In the genomic region with DNA sequence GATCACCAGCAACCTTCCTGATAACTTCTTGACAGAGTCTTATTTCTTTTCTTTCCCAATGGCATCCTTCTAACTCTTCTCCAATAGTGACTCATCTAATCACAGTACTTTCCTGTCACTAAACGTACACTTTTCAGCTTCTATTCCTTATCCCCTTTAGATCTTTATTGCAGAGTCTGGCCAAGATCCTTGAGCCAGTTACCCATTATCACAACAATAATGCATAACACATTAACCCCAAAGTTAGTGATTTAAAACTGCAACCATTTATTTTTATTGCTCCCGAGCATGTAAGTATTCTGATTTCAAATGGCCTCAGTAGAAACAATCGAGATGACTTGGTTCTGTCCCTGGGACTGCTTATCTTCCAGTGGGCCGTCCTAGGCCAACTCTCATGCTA, we compare ENCODE assay signal across 29 mouse cellular contexts.
DNase-seq lines count a peak whose midpoint lies in the region; ATAC-seq and TF ChIP-seq lines count a peak whose summit lies in the region.
"Had no signal": no experiment of that assay in that cellular context is flagged by ENCODE, and none has a peak within 500 bp of the region (broad histone marks: within the 10 kb centered on the region; RNA-seq: fewer than 3 reads in every experiment).

No protein-coding gene starts in this region.

- WGBS in intestine, embryonic 15.5 days: 47% methylated on average over 4 of the region's 4 CpGs
- 33% methylated on average over 4 of the region's 4 CpGs for WGBS in intestine, postnatal 0 days
- 43% methylated on average over 4 of the region's 4 CpGs for WGBS in kidney, embryonic 16.5 days
- 89% methylated on average over 4 of the region's 4 CpGs for WGBS in hindbrain, embryonic 11.5 days

- no peak for TF ChIP-seq CTCF in intestine, postnatal 0 days (IDR thresholded peaks at IDR 0.05; ENCODE audit: low read depth)

- ATAC-seq in intestine, embryonic 15.5 days: peak; percentile 56
- ATAC-seq in intestine, postnatal 0 days: no peak
- no peak for ATAC-seq in kidney, embryonic 16.5 days (ENCODE audit: low FRiP score, low TSS enrichment)
- ATAC-seq in hindbrain, embryonic 11.5 days (ENCODE audit: low FRiP score): no peak
- ATAC-seq: activated CD4-positive, CD25-positive, alpha-beta regulatory T cell, adult 4 months; CD4-positive, CD25-positive, alpha-beta regulatory T cell, adult 4 months; forebrain, embryonic 14.5 days had no signal

- H3K4me3 ChIP-seq in intestine, embryonic 15.5 days (replicated peaks): no peak overlapping the region
- H3K4me3 ChIP-seq in intestine, postnatal 0 days (ENCODE audit: low read depth, low read length): no peak overlapping the region
- H3K4me3 ChIP-seq in kidney, embryonic 16.5 days (ENCODE audit: low read length): no peak overlapping the region
- no peak overlapping the region for H3K4me3 ChIP-seq in hindbrain, embryonic 11.5 days (ENCODE audit: low read depth, low read length)
- H3K4me3 ChIP-seq: embryonic facial prominence, embryonic 13.5 days; embryonic facial prominence, embryonic 15.5 days; erythroblast, embryonic 14.5 days; forebrain, embryonic 10.5 days; forebrain, embryonic 12.5 days had no signal

- no peaks in the 10 kb centered on the region; the same call in 1 of the 2 replicates for H3K4me1 ChIP-seq in intestine, embryonic 15.5 days (replicated peaks)
- no peaks in the 10 kb centered on the region for H3K4me1 ChIP-seq in intestine, postnatal 0 days (replicated peaks; ENCODE audit: control insufficient read depth, insufficient read depth, low read length)
- peaks cover 30% of the 10 kb centered on the region for H3K4me1 ChIP-seq in kidney, embryonic 16.5 days (ENCODE audit: insufficient read depth, low read length)
- no peaks in the 10 kb centered on the region for H3K4me1 ChIP-seq in hindbrain, embryonic 11.5 days (replicated peaks; ENCODE audit: control insufficient read depth, insufficient read depth, low read length)

- no peaks in the 10 kb centered on the region for H3K36me3 ChIP-seq in intestine, embryonic 15.5 days
- no peaks in the 10 kb centered on the region for H3K36me3 ChIP-seq in intestine, postnatal 0 days (ENCODE audit: control insufficient read depth, insufficient read depth)
- H3K36me3 ChIP-seq in kidney, embryonic 16.5 days (ENCODE audit: insufficient read depth, low read length): no peaks in the 10 kb centered on the region
- no peaks in the 10 kb centered on the region for H3K36me3 ChIP-seq in hindbrain, embryonic 11.5 days (ENCODE audit: control insufficient read depth, insufficient read depth, low read length)
- H3K36me3 ChIP-seq: embryonic facial prominence, embryonic 13.5 days; embryonic facial prominence, embryonic 15.5 days; forebrain, embryonic 10.5 days; forebrain, embryonic 12.5 days; G1E had no signal

- no peak overlapping the region for H3K27ac ChIP-seq in intestine, embryonic 15.5 days
- H3K27ac ChIP-seq in intestine, postnatal 0 days (ENCODE audit: low read depth, low read length): no peak overlapping the region
- peak overlapping the region; percentile 50 for H3K27ac ChIP-seq in kidney, embryonic 16.5 days (ENCODE audit: low read length)
- no peak overlapping the region for H3K27ac ChIP-seq in hindbrain, embryonic 11.5 days (ENCODE audit: low read depth, low read length)
- H3K27ac ChIP-seq: embryonic facial prominence, embryonic 13.5 days; embryonic facial prominence, embryonic 15.5 days; forebrain, embryonic 10.5 days; forebrain, embryonic 12.5 days had no signal

- H3K4me2 ChIP-seq in intestine, embryonic 15.5 days (replicated peaks): no peak overlapping the region
- H3K4me2 ChIP-seq in intestine, postnatal 0 days (replicated peaks; ENCODE audit: low read depth): no peak overlapping the region
- H3K4me2 ChIP-seq in kidney, embryonic 16.5 days (replicated peaks; ENCODE audit: low read depth, low read length): no peak overlapping the region
- no peak overlapping the region for H3K4me2 ChIP-seq in hindbrain, embryonic 11.5 days (replicated peaks; ENCODE audit: low read depth, low read length)
- H3K4me2 ChIP-seq: embryonic facial prominence, embryonic 13.5 days; embryonic facial prominence, embryonic 15.5 days; forebrain, embryonic 12.5 days had no signal

- H3K9me3 ChIP-seq in intestine, embryonic 15.5 days: no peaks in the 10 kb centered on the region
- no peaks in the 10 kb centered on the region for H3K9me3 ChIP-seq in intestine, postnatal 0 days (ENCODE audit: control insufficient read depth)
- H3K9me3 ChIP-seq in kidney, embryonic 16.5 days (ENCODE audit: low read length): no peaks in the 10 kb centered on the region
- no peaks in the 10 kb centered on the region for H3K9me3 ChIP-seq in hindbrain, embryonic 11.5 days (ENCODE audit: control insufficient read depth, low read length)
- H3K9me3 ChIP-seq: embryonic facial prominence, embryonic 13.5 days; embryonic facial prominence, embryonic 15.5 days; forebrain, embryonic 10.5 days; forebrain, embryonic 12.5 days; G1E had no signal

- no peaks in the 10 kb centered on the region for H3K27me3 ChIP-seq in intestine, embryonic 15.5 days (replicated peaks)
- no peaks in the 10 kb centered on the region for H3K27me3 ChIP-seq in intestine, postnatal 0 days (replicated peaks; ENCODE audit: control insufficient read depth, insufficient read depth, low read length)
- H3K27me3 ChIP-seq in kidney, embryonic 16.5 days (ENCODE audit: insufficient read depth, low read length): no peaks in the 10 kb centered on the region
- H3K27me3 ChIP-seq in hindbrain, embryonic 11.5 days (ENCODE audit: control insufficient read depth, insufficient read depth, low read length): no peaks in the 10 kb centered on the region
- H3K27me3 ChIP-seq: CH12.LX; embryonic facial prominence, embryonic 13.5 days; embryonic facial prominence, embryonic 15.5 days; forebrain, embryonic 12.5 days; Patski had no signal

- peak; percentile 54 for DNase-seq in kidney, adult 9 months
- DNase-seq in kidney, postnatal 4 days: no peak
- DNase-seq in kidney, adult 8-10 months: no peak
- DNase-seq in hindbrain, embryonic 11.5 days (ENCODE audit: low spot score): no peak
- DNase-seq: adrenal gland, adult 2 months; adrenal gland, postnatal 10 days; adrenal gland, postnatal 25 days; B cell, adult 2 months; cerebellum, adult 11 months; cerebellum, adult 18-20 months; cerebellum, adult 8-10 months; cerebellum, adult 9-11 months; cerebellum, postnatal 14 days; cerebellum, postnatal 36 days; embryo, embryonic 11 days had no signal

- no peak overlapping the region for H3K9ac ChIP-seq in intestine, embryonic 15.5 days
- H3K9ac ChIP-seq in intestine, postnatal 0 days (ENCODE audit: low read depth, low read length): no peak overlapping the region
- H3K9ac ChIP-seq in kidney, embryonic 16.5 days (replicated peaks; ENCODE audit: low read length): no peak overlapping the region
- H3K9ac ChIP-seq in hindbrain, embryonic 11.5 days (ENCODE audit: low read depth, low read length): no peak overlapping the region
- H3K9ac ChIP-seq: embryonic facial prominence, embryonic 13.5 days; embryonic facial prominence, embryonic 15.5 days; forebrain, embryonic 12.5 days had no signal
